Mouse (Mus musculus) heart, adult 2 months (tissue): Measurements from ENCODE around the gene Avpr2. TPM values are rescaled to one million over a fixed set of nuclear protein-coding genes. Genes with fewer than 3 reads are reported as not detected.

ENCODE experiments used
- DNase-seq, 2 experiments: peaks; one replicate each; pipeline ENCODE4 v3.0.0; 2021
- H3K27ac ChIP-seq: fragments of 200-600 bp; 2 replicates; pipeline ENCODE4 v1.8.1; 2022
- H3K27me3 ChIP-seq: fragments of 200-500 bp; 2 replicates; pipeline ENCODE4 v1.6.1; 2012; ENCODE audit warnings: mild to moderate bottlenecking, low read length, inconsistent platforms, mixed read lengths; ENCODE audit not compliant: control insufficient read depth, insufficient read depth
- H3K36me3 ChIP-seq: fragments of 200-500 bp; 2 replicates; pipeline ENCODE4 v1.6.1; 2012; ENCODE audit warnings: low read length, inconsistent platforms; ENCODE audit not compliant: control insufficient read depth, insufficient read depth
- H3K4me1 ChIP-seq: fragments of 200-500 bp; 2 replicates; pipeline ENCODE4 v1.6.1; 2011; ENCODE audit warnings: low read length; ENCODE audit not compliant: control insufficient read depth, insufficient read depth
- H3K4me3 ChIP-seq: fragments of 200-600 bp; 2 replicates; pipeline ENCODE4 v1.8.1; 2022
- H3K79me2 ChIP-seq: fragments of 200-500 bp; replicated peaks from 2 replicates; pipeline ENCODE4 v1.6.1; 2012; ENCODE audit warnings: mild to moderate bottlenecking, inconsistent platforms, low read length, moderate library complexity, mixed read lengths; ENCODE audit not compliant: control insufficient read depth, insufficient read depth
- H3K9ac ChIP-seq: fragments of 200-500 bp; 2 replicates; pipeline ENCODE4 v1.6.1; 2012; ENCODE audit warnings: low read depth, mild to moderate bottlenecking, control low read depth, inconsistent platforms, low read length, mixed read lengths
- CTCF ChIP-seq: fragments of 200-600 bp; IDR thresholded peaks from 2 replicates; pipeline ENCODE4 v1.8.1; 2022; ENCODE audit warnings: antibody characterized with exemption, mild to moderate bottlenecking, moderate library complexity
- EP300 ChIP-seq: fragments of 200-500 bp; IDR thresholded peaks from 2 replicates; pipeline ENCODE4 v1.6.1; 2011; ENCODE audit warnings: low read depth, low read length, control low read depth; ENCODE audit not compliant: insufficient read depth
- POLR2A ChIP-seq: fragments of 200-500 bp; IDR thresholded peaks from 2 replicates; pipeline ENCODE4 v1.6.1; 2011; ENCODE audit warnings: mild to moderate bottlenecking, low read depth, low read length, control low read depth; ENCODE audit not compliant: insufficient read depth
- WGBS: fragments of 180-500 bp; shearing (Covaris S2); methylation state at CpG from one replicate; pipeline ENCODE4 v1.1.7; 2018; 5-methylcytosine and 5-hydroxymethylcytosine counted together
- intact Hi-C: fragments of 180-260 bp; cut with DNase I; formaldehyde crosslinking; loops from one replicate; pipeline ENCODE4 v1.15.1; 2025
- polyA plus RNA-seq: library from polyadenylated mRNA; depleted of rRNA; stranded (reverse); fragments of >200 nt; gene quantifications from 2 replicates; pipeline ENCODE4 v1.2.3, GENCODE M21; 2012
- total RNA-seq, 2 experiments: library from RNA; stranded (reverse); gene quantifications; 2 replicates each; pipeline ENCODE4 v1.2.3; 2021

The Avpr2 gene
- total and polyA plus RNA-seq, 3 experiments, result not detected

- DNase-seq, result no peak
- 35% methylated on average over 16 of the region's 16 CpGs for WGBS
- no peak overlapping the region for H3K27ac ChIP-seq
- no peak for TF ChIP-seq CTCF
- no peak for TF ChIP-seq EP300
- TF ChIP-seq POLR2A, result no peak
- peak overlapping the region; percentile 30; the same call in 1 of the 2 replicates for H3K4me3 ChIP-seq
- H3K79me2 ChIP-seq, result no peaks in the 10 kb centered on the region
- H3K36me3 ChIP-seq, result no peaks in the 10 kb centered on the region
- H3K9ac ChIP-seq, result no peak overlapping the region; the same call in 1 of the 2 replicates
- 0 out of 2 replicates have a peak, but pooled peaks cover 2% of the 10 kb centered on the region for H3K27me3 ChIP-seq
- intact Hi-C loops, result no loop called here
- no peaks in the 10 kb centered on the region for H3K4me1 ChIP-seq
These were observed 10.9 kb upstream of the Avpr2 start for GRCm38 (mm10) chrX:73881036-73881427.

GRCm38 (mm10) chrX:73881463-73881862 lies 10.4 kb upstream of the Avpr2 start:
- H3K9ac ChIP-seq, result no peak overlapping the region
- DNase-seq, result no peak
- no peaks in the 10 kb centered on the region for H3K36me3 ChIP-seq
- TF ChIP-seq POLR2A, result no peak
- no peak for TF ChIP-seq EP300
- TF ChIP-seq CTCF, result no peak
- H3K27ac ChIP-seq, result no peak overlapping the region
- intact Hi-C loops, result no loop called here
- H3K4me1 ChIP-seq, result no peaks in the 10 kb centered on the region
- no peaks in the 10 kb centered on the region for H3K79me2 ChIP-seq
- WGBS, result 60% methylated on average over 6 of the region's 6 CpGs
- 0 out of 2 replicates have a peak, but pooled peaks cover 2% of the 10 kb centered on the region for H3K27me3 ChIP-seq
- H3K4me3 ChIP-seq, result no peak overlapping the region

GRCm38 (mm10) chrX:73892833-73893232 lies 931 bp downstream of the Avpr2 start:
- no peaks in the 10 kb centered on the region for H3K4me1 ChIP-seq
- no peak for TF ChIP-seq EP300
- TF ChIP-seq CTCF, result no peak
- TF ChIP-seq POLR2A, result no peak
- intact Hi-C loops, result no loop called here
- 90% methylated on average over 14 of the region's 14 CpGs for WGBS
- DNase-seq, result no peak
- H3K9ac ChIP-seq, result no peak overlapping the region
- no peak overlapping the region for H3K4me3 ChIP-seq
- no peaks in the 10 kb centered on the region for H3K27me3 ChIP-seq
- H3K79me2 ChIP-seq, result no peaks in the 10 kb centered on the region
- no peaks in the 10 kb centered on the region for H3K36me3 ChIP-seq
- H3K27ac ChIP-seq, result no peak overlapping the region

GRCm38 (mm10) chrX:73895719-73896118 lies 3.8 kb downstream of the Avpr2 start, which contains the start of gene L1cam:
TSS of gene L1cam (minus strand) at chrX:73896105.
- no peaks in the 10 kb centered on the region for H3K4me1 ChIP-seq
- H3K79me2 ChIP-seq, result no peaks in the 10 kb centered on the region
- H3K36me3 ChIP-seq, result no peaks in the 10 kb centered on the region
- H3K4me3 ChIP-seq, result no peak within 1 kb of the TSS
- no peaks in the 10 kb centered on the region for H3K27me3 ChIP-seq
- peak; percentile 27 to 56 for DNase-seq
- no peak within 1 kb of the TSS for H3K9ac ChIP-seq
- 13% methylated on average over 2 of the region's 2 CpGs for WGBS
- H3K27ac ChIP-seq, result no peak within 1 kb of the TSS
- peak; percentile 68 for TF ChIP-seq CTCF
- TF ChIP-seq EP300, result no peak
- intact Hi-C loops, result loop anchor here (2.0 kb wide), 1 partner anchor 97 kb away; no protein-coding TSS in a partner anchor

GRCm38 (mm10) chrX:73897959-73898358 lies 6.1 kb downstream of the Avpr2 start:
- intact Hi-C loops, result no loop called here
- Histone ChIP-seq H3K36me3 (no peaks in the 10 kb centered on the region), H3K4me1 (no peaks in the 10 kb centered on the region), H3K79me2 (no peaks in the 10 kb centered on the region), H3K27ac (no peak overlapping the region), H3K4me3 (no peak overlapping the region), H3K27me3 (no peaks in the 10 kb centered on the region), H3K9ac (no peak overlapping the region)
- no peak for TF ChIP-seq EP300
- TF ChIP-seq CTCF, result peak; percentile 36
- 40% methylated on average over 3 of the region's 3 CpGs for WGBS
- DNase-seq, result no peak

GRCm38 (mm10) chrX:73910049-73910448 lies 18.1 kb downstream of the Avpr2 start:
- H3K27me3 ChIP-seq, result no peaks in the 10 kb centered on the region
- H3K27ac ChIP-seq, result no peak overlapping the region
- TF ChIP-seq EP300 (no peak), POLR2A (no peak), CTCF (no peak)
- H3K9ac ChIP-seq, result no peak overlapping the region
- H3K4me1 ChIP-seq, result peaks cover 1% of the 10 kb centered on the region; the same call in 1 of the 2 replicates
- DNase-seq, result no peak
- WGBS, result 82% methylated on average over 1 of the region's 1 CpGs
- intact Hi-C loops, result no loop called here
- H3K36me3 ChIP-seq, result no peaks in the 10 kb centered on the region
- H3K79me2 ChIP-seq, result no peaks in the 10 kb centered on the region
- H3K4me3 ChIP-seq, result no peak overlapping the region
